Mouse (Mus musculus) hindlimb bud, embryonic 11.5 days (tissue): ENCODE measurements around the gene March4.

ENCODE experiments used
- DNase-seq: peaks from one replicate; pipeline ENCODE4 v3.0.0-alpha.2; 2012; ENCODE audit warnings: low read depth, low spot score; ENCODE audit errors: extremely low spot score

Gene March4

DNA sequence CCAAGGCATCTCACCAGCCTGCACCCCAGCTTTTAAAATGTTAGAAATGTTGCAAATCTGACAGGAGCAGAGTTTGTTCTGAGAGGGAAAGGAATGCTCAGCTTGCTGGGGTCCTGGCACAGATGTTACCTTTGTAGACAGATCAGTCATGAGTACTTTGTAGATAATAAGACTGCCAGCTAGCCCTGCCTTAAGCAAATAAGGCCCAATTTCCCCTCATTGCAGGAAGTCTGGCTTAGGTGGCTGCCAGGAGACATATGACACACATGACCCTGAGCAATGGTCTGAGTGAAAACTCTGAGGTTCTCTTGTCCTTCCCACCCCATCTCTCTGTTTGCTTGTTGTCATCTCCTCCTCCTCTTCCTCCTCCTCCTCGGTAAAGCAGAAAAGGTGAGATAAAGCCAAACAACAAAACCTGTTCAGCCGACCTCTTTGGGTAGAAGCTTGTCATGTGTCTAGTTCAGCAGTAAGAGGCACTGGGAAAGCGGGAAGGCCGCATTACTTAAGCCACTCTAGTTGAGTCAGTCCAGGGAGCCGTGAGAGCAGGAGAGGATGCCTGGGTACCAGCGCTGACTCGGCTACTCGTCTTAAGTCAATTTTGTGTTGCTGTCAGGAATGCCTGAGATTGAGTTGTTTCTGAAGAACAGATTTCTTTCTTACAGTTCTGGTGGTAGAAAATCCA lies 136.9 kb downstream of the March4 start:
- no peak for DNase-seq

DNA sequence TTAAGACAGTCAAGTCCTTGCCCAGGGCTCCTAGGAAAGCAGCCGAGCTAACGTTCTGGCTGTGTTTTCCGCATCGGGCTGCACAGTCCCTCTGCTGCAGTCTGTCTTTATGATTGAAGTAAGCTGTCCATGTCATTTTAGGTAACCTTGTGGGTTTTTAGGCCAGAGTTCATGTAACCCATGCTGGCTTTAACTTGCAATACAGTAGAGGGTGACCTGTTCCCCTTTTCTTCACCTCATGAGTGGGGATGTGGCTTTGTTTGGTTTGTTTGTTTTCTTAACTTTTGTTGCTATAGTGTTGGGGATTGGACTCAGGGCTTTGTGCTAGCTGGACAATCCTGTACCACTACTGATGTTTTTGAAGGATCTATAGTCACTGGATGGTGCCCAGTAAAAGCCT lies 146.3 kb downstream of the March4 start:
- no peak for DNase-seq

DNA sequence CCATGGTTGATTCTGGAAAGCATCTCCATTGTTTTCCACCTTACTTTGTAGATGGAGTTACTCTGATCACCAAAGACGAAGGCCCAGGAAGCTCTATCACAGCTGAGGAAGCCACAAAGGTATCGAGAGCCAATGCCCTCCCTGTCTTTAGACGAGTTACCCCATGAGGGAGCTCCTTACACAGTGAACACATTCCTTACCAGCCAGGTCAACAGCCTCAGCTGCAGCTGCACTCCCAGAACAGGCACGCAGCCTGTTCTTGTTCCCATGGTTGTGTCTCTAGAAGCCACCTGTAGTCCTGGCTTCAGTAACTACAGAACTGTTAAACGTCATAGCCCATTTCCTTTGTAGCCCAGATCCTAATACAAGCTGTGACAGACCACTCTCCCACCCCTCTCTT lies 153.1 kb downstream of the March4 start:
- DNase-seq = no peak

DNA sequence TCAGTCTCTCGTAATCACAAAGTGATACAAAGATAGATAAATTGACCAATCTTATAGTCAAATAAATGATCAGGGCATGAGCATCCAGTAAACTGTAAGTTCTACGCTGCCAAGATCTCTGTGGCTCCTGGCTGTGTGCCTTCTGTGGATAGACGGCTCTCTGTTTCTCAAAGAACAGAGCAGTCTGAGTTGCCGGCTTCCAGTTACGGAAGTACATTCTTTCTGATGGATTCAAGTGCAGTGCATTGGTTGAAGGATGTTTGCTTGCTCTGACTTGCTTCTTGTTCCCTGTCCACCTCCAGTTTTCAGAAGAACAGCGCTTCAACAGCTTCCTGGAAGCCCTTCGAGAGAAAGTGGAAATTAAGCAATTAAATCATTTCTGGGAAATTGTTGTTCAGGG lies 153.7 kb downstream of the March4 start:
- DNase-seq = no peak

DNA sequence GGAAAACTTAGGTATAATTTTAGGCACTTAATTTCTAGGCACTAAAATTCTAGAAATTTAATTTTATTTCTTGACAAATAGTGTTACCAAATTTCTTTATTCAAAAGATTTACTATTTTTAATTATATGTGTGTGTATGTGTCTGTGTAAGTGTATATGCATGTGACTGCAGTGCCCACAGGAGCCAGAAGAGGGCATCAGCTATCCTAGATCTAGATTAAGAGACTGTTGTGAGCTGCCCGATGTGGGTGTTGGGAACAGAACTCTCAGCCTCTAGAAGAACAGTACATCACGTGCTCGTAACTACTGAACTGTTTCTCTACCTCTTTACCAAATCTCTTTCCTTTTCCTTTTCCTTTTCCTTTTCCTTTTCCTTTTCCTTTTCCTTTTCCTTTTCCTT lies 156.2 kb downstream of the March4 start:
- no peak for DNase-seq

DNA sequence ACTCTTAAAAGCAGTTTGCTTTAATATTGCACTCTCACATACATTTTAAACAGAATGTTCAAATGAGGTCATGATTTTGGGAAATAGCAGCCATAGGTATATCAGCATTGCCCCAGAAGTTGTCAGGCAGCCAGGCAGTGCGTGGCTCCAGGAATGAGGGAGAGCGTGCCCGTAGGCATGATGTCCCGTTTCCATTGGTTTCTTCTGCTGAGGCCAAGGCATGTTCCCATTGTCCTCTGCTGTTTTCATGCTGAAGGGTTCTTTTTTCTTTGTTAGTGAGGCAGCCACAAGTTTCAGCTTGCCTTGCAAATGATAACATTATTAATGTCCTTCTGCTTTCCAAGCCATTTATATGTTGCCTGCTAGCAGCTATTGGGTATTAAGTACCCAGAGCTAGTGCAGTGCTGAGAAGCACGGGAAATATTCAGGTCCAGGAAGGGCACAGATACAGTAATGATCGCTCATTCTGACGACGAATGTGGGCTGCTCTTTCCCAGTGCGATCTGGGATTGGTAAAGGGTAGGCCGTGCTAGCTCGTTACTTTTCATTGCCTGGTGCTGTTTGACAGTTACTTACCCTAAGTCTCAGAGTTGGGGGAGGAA lies 156.9 kb downstream of the March4 start:
- DNase-seq = no peak

DNA sequence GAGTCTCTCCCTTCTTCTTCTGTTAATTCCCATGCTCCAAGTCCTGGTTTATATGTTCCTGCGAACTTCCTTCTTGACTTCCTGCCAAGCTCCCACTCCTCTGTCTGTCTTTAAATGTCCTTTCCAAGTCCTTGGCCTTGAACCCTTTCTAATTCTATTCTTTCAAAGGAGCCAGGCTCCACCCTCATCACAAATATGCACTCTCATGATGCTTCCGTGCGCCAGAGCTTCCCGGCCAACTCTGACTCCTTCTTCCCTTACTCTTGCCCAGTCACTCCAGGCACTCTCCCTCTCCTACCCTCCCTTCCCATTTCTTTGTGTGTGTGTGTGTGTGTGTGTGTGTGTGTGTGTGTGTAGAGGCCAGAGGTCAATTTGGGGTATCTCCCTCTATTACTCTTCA lies 158.6 kb downstream of the March4 start:
- no peak for DNase-seq
